Mouse (Mus musculus): ENCODE results near the gene Efcab11.
"Not testable (repeated sequence)": the region's sequence is repeated elsewhere in the genome, so short reads cannot be mapped to it uniquely, and the experiment has no call there.

Gene Efcab11

GRCm38 (mm10) chr12:99873443-99873842, 10.8 kb downstream of the Efcab11 start:
- no peak for DNase-seq

GRCm38 (mm10) chr12:99868821-99869220, 15.4 kb downstream of the Efcab11 start:
- no peak for DNase-seq

- no peak for DNase-seq
These were observed 19.6 kb downstream of the Efcab11 start for GRCm38 (mm10) chr12:99864613-99865012.

GRCm38 (mm10) chr12:99860981-99861380, 23.3 kb downstream of the Efcab11 start:
- no peak for DNase-seq

GRCm38 (mm10) chr12:99859391-99860100, 24.7 kb downstream of the Efcab11 start:
- no peak for DNase-seq

- DNase-seq, result no peak
These were observed 25.6 kb downstream of the Efcab11 start for GRCm38 (mm10) chr12:99858664-99859063.

- DNase-seq, result no peak
These were observed 28.2 kb downstream of the Efcab11 start for GRCm38 (mm10) chr12:99856011-99856410.

GRCm38 (mm10) chr12:99853323-99854258, 30.6 kb downstream of the Efcab11 start:
- DNase-seq, result no peak

GRCm38 (mm10) chr12:99849996-99850395, 34.2 kb downstream of the Efcab11 start:
- DNase-seq, result no peak

GRCm38 (mm10) chr12:99844951-99845350, 39.3 kb downstream of the Efcab11 start:
- no peak for DNase-seq

- DNase-seq, result peak; percentile 18 to 45
These were observed 45.5 kb downstream of the Efcab11 start for GRCm38 (mm10) chr12:99838703-99839102.

GRCm38 (mm10) chr12:99838109-99838508, 46.1 kb downstream of the Efcab11 start:
- DNase-seq, result peak in 1 of 2 experiments; percentile 12

- no peak for DNase-seq
These were observed 46.7 kb downstream of the Efcab11 start for GRCm38 (mm10) chr12:99837528-99837927.

GRCm38 (mm10) chr12:99836404-99837131, 47.7 kb downstream of the Efcab11 start:
- DNase-seq, result peak; percentile 31 to 61

- no peak for DNase-seq
These were observed 50.8 kb downstream of the Efcab11 start for GRCm38 (mm10) chr12:99833476-99833875.

- no peak for DNase-seq
These were observed 61.6 kb downstream of the Efcab11 start for GRCm38 (mm10) chr12:99822591-99822990.

GRCm38 (mm10) chr12:99821309-99821934, 62.8 kb downstream of the Efcab11 start:
- no peak for DNase-seq

GRCm38 (mm10) chr12:99819186-99819974, 64.9 kb downstream of the Efcab11 start:
- no peak for DNase-seq

GRCm38 (mm10) chr12:99818006-99818405, 66.2 kb downstream of the Efcab11 start:
- DNase-seq, result not testable (repeated sequence)

GRCm38 (mm10) chr12:99815244-99815643, 69.0 kb downstream of the Efcab11 start:
- DNase-seq, result no peak

- no peak for DNase-seq
These were observed 76.3 kb downstream of the Efcab11 start for GRCm38 (mm10) chr12:99807891-99808290.

GRCm38 (mm10) chr12:99806741-99807140, 77.5 kb downstream of the Efcab11 start:
- DNase-seq, result not testable (repeated sequence)
